In genomic region chr10:77035487-77035886, GRCm38 (mm10) we compare ENCODE assay signal across 10 mouse cellular contexts. TPM values are rescaled to one million over a fixed set of nuclear protein-coding genes. Genes with fewer than 3 reads are reported as not detected.
DNase-seq lines count a peak whose midpoint lies in the region; ATAC-seq and TF ChIP-seq lines count a peak whose summit lies in the region.
"Had no signal": no experiment of that assay in that cellular context is flagged by ENCODE, and none has a peak within 500 bp of the region (broad histone marks: within the 10 kb centered on the region; RNA-seq: fewer than 3 reads in every experiment).

No protein-coding gene starts in this region.

- no peak for DNase-seq in hindbrain, embryonic 11.5 days (ENCODE audit: low spot score)
- peak; percentile 89 for DNase-seq in right cerebral cortex, adult 18-20 months
- DNase-seq in right cerebral cortex, postnatal 4 days, result no peak
- DNase-seq in limb, embryonic 14.5 days (ENCODE audit: low spot score), result no peak
- DNase-seq in cerebellum, adult 9-10 months, result no peak
- no peak for DNase-seq in spleen, postnatal 10 days (ENCODE audit: low spot score in 2 of 2)
- no peak for DNase-seq in adrenal gland, postnatal 14 days
- DNase-seq: kidney, postnatal 4 days had no signal

- peak overlapping the region; percentile 74 for H3K9ac ChIP-seq in hindbrain, embryonic 13.5 days
- no peak overlapping the region for H3K9ac ChIP-seq in hindbrain, embryonic 11.5 days (ENCODE audit: low read depth, low read length)
- H3K9ac ChIP-seq in limb, embryonic 14.5 days (ENCODE audit: low read depth, low read length, severe bottlenecking), result 0 out of 2 replicates have a peak overlapping the region, but pooled peaks have one; percentile 21

- ATAC-seq in hindbrain, embryonic 13.5 days (ENCODE audit: low FRiP score), result no peak
- no peak for ATAC-seq in hindbrain, embryonic 11.5 days (ENCODE audit: low FRiP score)
- ATAC-seq in limb, embryonic 14.5 days (ENCODE audit: low FRiP score, low read depth), result no peak

- H3K9me3 ChIP-seq in hindbrain, embryonic 13.5 days, result no peaks in the 10 kb centered on the region
- no peaks in the 10 kb centered on the region for H3K9me3 ChIP-seq in hindbrain, embryonic 11.5 days (ENCODE audit: control insufficient read depth, low read length)
- no peaks in the 10 kb centered on the region for H3K9me3 ChIP-seq in limb, embryonic 14.5 days (ENCODE audit: control insufficient read depth, low read length)

- 0 out of 2 replicates have a peak overlapping the region, but pooled peaks have one; percentile 88 for H3K4me2 ChIP-seq in hindbrain, embryonic 13.5 days
- H3K4me2 ChIP-seq in hindbrain, embryonic 11.5 days (replicated peaks; ENCODE audit: low read depth, low read length), result no peak overlapping the region
- H3K4me2 ChIP-seq in limb, embryonic 14.5 days (replicated peaks; ENCODE audit: low read depth, low read length, severe bottlenecking), result no peak overlapping the region

- TF ChIP-seq POLR2A in limb, embryonic 14.5 days (IDR thresholded peaks at IDR 0.05; ENCODE audit: borderline replicate concordance, extremely low read depth, insufficient read depth, insufficient read length), result no peak

- H3K4me3 ChIP-seq in hindbrain, embryonic 13.5 days, result no peak overlapping the region
- H3K4me3 ChIP-seq in hindbrain, embryonic 11.5 days (ENCODE audit: low read depth, low read length), result no peak overlapping the region
- H3K4me3 ChIP-seq in limb, embryonic 14.5 days (replicated peaks; ENCODE audit: low read length), result no peak overlapping the region

- H3K27me3 ChIP-seq in hindbrain, embryonic 13.5 days, result 0 out of 2 replicates have a peak, but pooled peaks cover 5% of the 10 kb centered on the region
- H3K27me3 ChIP-seq in hindbrain, embryonic 11.5 days (ENCODE audit: control insufficient read depth, insufficient read depth, low read length), result 0 out of 2 replicates have a peak, but pooled peaks cover 2% of the 10 kb centered on the region
- no peaks in the 10 kb centered on the region for H3K27me3 ChIP-seq in limb, embryonic 14.5 days (ENCODE audit: control insufficient read depth, insufficient read depth, low read length)

- 88% methylated on average over 6 of the region's 6 CpGs for WGBS in hindbrain, embryonic 13.5 days
- 81% methylated on average over 6 of the region's 6 CpGs for WGBS in hindbrain, embryonic 11.5 days
- WGBS in limb, embryonic 14.5 days, result 81% methylated on average over 6 of the region's 6 CpGs

- peaks cover 32% of the 10 kb centered on the region for H3K4me1 ChIP-seq in hindbrain, embryonic 13.5 days (replicated peaks)
- H3K4me1 ChIP-seq in hindbrain, embryonic 11.5 days (replicated peaks; ENCODE audit: control insufficient read depth, insufficient read depth, low read length), result 0 out of 2 replicates have a peak, but pooled peaks cover 5% of the 10 kb centered on the region
- H3K4me1 ChIP-seq in limb, embryonic 14.5 days (ENCODE audit: control insufficient read depth, insufficient read depth, low read length), result peaks cover 22% of the 10 kb centered on the region

- H3K27ac ChIP-seq in hindbrain, embryonic 13.5 days, result no peak overlapping the region
- H3K27ac ChIP-seq in hindbrain, embryonic 11.5 days (ENCODE audit: low read depth, low read length), result no peak overlapping the region
- H3K27ac ChIP-seq in limb, embryonic 14.5 days (replicated peaks; ENCODE audit: low read depth, low read length), result no peak overlapping the region
- H3K27ac ChIP-seq: stomach, postnatal 0 days had no signal

- H3K36me3 ChIP-seq in hindbrain, embryonic 13.5 days, result peaks cover 26% of the 10 kb centered on the region
- no peaks in the 10 kb centered on the region for H3K36me3 ChIP-seq in hindbrain, embryonic 11.5 days (ENCODE audit: control insufficient read depth, insufficient read depth, low read length)
- H3K36me3 ChIP-seq in limb, embryonic 14.5 days (ENCODE audit: control insufficient read depth, insufficient read depth, low read length), result peaks cover 34% of the 10 kb centered on the region

RNA-seq across cellular contexts. Expression of gene Slc19a1, which starts 3.4 kb away (rescaled TPM):
- 30.9 and 34.9 TPM in 2 replicates for polyA plus RNA-seq in hindbrain, embryonic 13.5 days (2015; fragmentation: Nextera tagmentation; extraction: Ambion mirVana)
- polyA plus RNA-seq in hindbrain, embryonic 11.5 days (2014; fragmentation: Nextera tagmentation; extraction: Ambion mirVana), result 23.2 and 24.5 TPM in 2 replicates
- 47.1 and 80.8 TPM in 2 replicates for polyA plus RNA-seq in limb, embryonic 14.5 days (2012; rRNA removed)
- 30.5 and 32.1 TPM in 2 replicates for polyA plus RNA-seq in limb, embryonic 14.5 days (2014; fragmentation: Nextera tagmentation; extraction: Ambion mirVana)
- 21.3 and 24.2 TPM in 2 replicates for total RNA-seq in adrenal gland, postnatal 14 days (2021)
